Mouse (Mus musculus) G1E (cell line): ENCODE results near the gene Eps15l1. TPM values are rescaled to one million over a fixed set of nuclear protein-coding genes. Genes with fewer than 3 reads are reported as not detected.

Source experiments
- ATAC-seq: 2 replicates; pipeline ENCODE4 v1.8.0; 2016; ENCODE audit warnings: mild to moderate bottlenecking; ENCODE audit not compliant: insufficient number of reproducible peaks, poor library complexity, low FRiP score, severe bottlenecking; ENCODE audit errors: extremely low read depth
- DNase-seq: peaks from one replicate; pipeline ENCODE4 v3.0.0; 2012; ENCODE audit warnings: low spot score
- H3K27me3 ChIP-seq: 2 replicates; pipeline ENCODE4 v1.6.1; 2012; ENCODE audit warnings: mild to moderate bottlenecking, low read length, inconsistent platforms; ENCODE audit not compliant: insufficient read depth
- H3K36me3 ChIP-seq: replicated peaks from 2 replicates; pipeline ENCODE3; 2012; ENCODE audit warnings: mild to moderate bottlenecking, inconsistent platforms
- H3K4me1 ChIP-seq: 2 replicates; pipeline ENCODE4 v1.6.1; 2012; ENCODE audit warnings: low read depth, low read length, inconsistent platforms, mixed read lengths; ENCODE audit not compliant: insufficient read depth
- H3K4me3 ChIP-seq: 2 replicates; pipeline ENCODE4 v1.5.1; 2012; ENCODE audit warnings: low read depth, mild to moderate bottlenecking, inconsistent platforms, low read length, moderate library complexity, mixed read lengths
- H3K9me3 ChIP-seq: replicated peaks from 2 replicates; pipeline ENCODE4 v1.6.1; 2012; ENCODE audit warnings: inconsistent platforms
- CTCF ChIP-seq: IDR thresholded peaks from 2 replicates; pipeline ENCODE4 v1.5.1; 2012; ENCODE audit warnings: low read depth, low read length, inconsistent platforms, mixed read lengths
- GATA1 ChIP-seq: IDR thresholded peaks from 2 replicates; pipeline ENCODE4 v1.6.1; 2012; ENCODE audit warnings: borderline replicate concordance, low read length, inconsistent platforms, mixed read lengths
- GATA2 ChIP-seq: IDR thresholded peaks from 2 replicates; pipeline ENCODE4 v1.6.1; 2012; ENCODE audit warnings: low read depth, low read length, inconsistent platforms, borderline replicate concordance
- POLR2AphosphoS5 ChIP-seq: IDR thresholded peaks from 2 replicates; pipeline ENCODE4 v1.6.1; 2012; ENCODE audit warnings: low read depth, low read length, inconsistent platforms; ENCODE audit not compliant: insufficient replicate concordance
- TAL1 ChIP-seq: conservative IDR thresholded peaks from 2 replicates; pipeline ENCODE4 v1.6.1; 2012; ENCODE audit warnings: low read depth, low read length, inconsistent platforms, mixed read lengths
- polyA plus RNA-seq: library from polyadenylated mRNA; stranded (reverse); fragments of >175 nt; gene quantifications from 2 replicates; pipeline ENCODE4 v1.2.3, GENCODE M21; 2012
- total RNA-seq, 2 experiments: library from RNA; stranded (forward) in 1 of 2; stranded (reverse) in 1 of 2; fragments of 200-1000 nt in 1 of 2; fragments of >200 nt in 1 of 2; fragmentation: Nextera tagmentation in 1 of 2; gene quantifications; 2 replicates each; pipeline ENCODE4 v1.2.3; 2014 to 2017

Gene Eps15l1
- total and polyA plus RNA-seq, 3 experiments: 16.7 to 110 (median 37.2) TPM

- H3K4me3 ChIP-seq: peak overlapping the region; percentile 84
- no peaks in the 10 kb centered on the region for H3K27me3 ChIP-seq
- H3K9me3 ChIP-seq: no peaks in the 10 kb centered on the region
- ATAC-seq (no peak), DNase-seq (peak; percentile 54)
- TF ChIP-seq POLR2AphosphoS5: no peak
- H3K36me3 ChIP-seq: peaks cover 38% of the 10 kb centered on the region
- H3K4me1 ChIP-seq: peaks cover 57% of the 10 kb centered on the region
Observed at GRCm38 (mm10) chr8:72420571-72421361, 494 bp downstream of the Eps15l1 start.

- Histone ChIP-seq H3K4me3 (no peak overlapping the region), H3K9me3 (no peaks in the 10 kb centered on the region), H3K27me3 (no peaks in the 10 kb centered on the region), H3K4me1 (peaks cover 82% of the 10 kb centered on the region), H3K36me3 (peaks cover 56% of the 10 kb centered on the region)
- TF ChIP-seq GATA2 (no peak), CTCF (no peak), TAL1 (no peak), POLR2AphosphoS5 (no peak), GATA1 (no peak)
- ATAC-seq: no peak
- no peak for DNase-seq
Observed at GRCm38 (mm10) chr8:72418073-72418472, 3.2 kb downstream of the Eps15l1 start.

- no peak for ATAC-seq
- H3K27me3 ChIP-seq: no peaks in the 10 kb centered on the region
- no peaks in the 10 kb centered on the region for H3K9me3 ChIP-seq
- H3K4me3 ChIP-seq: no peak overlapping the region; the same call in 1 of the 2 replicates
- TF ChIP-seq POLR2AphosphoS5 (no peak), GATA1 (no peak), TAL1 (no peak), GATA2 (no peak), CTCF (no peak)
- H3K4me1 ChIP-seq: peaks cover 88% of the 10 kb centered on the region
- peaks cover 82% of the 10 kb centered on the region for H3K36me3 ChIP-seq
- DNase-seq: no peak
Observed at GRCm38 (mm10) chr8:72415252-72415651, 6.0 kb downstream of the Eps15l1 start.

- ATAC-seq: peak; percentile 62
- TF ChIP-seq TAL1: no peak
- no peak for TF ChIP-seq CTCF
- no peak for TF ChIP-seq GATA2
- no peak for TF ChIP-seq GATA1
- no peak for TF ChIP-seq POLR2AphosphoS5
- H3K27me3 ChIP-seq: no peaks in the 10 kb centered on the region
- H3K36me3 ChIP-seq: peaks cover 84% of the 10 kb centered on the region
- peak overlapping the region; percentile 53; the same call in 1 of the 2 replicates for H3K4me3 ChIP-seq
- H3K9me3 ChIP-seq: no peaks in the 10 kb centered on the region
- peaks cover 84% of the 10 kb centered on the region for H3K4me1 ChIP-seq
- peak; percentile 32 for DNase-seq
Observed at GRCm38 (mm10) chr8:72413839-72414238, 7.4 kb downstream of the Eps15l1 start.

GRCm38 (mm10) chr8:72409443-72409842 is 11.8 kb downstream of the Eps15l1 start:
- DNase-seq: no peak
- TF ChIP-seq TAL1: no peak
- no peak for TF ChIP-seq POLR2AphosphoS5
- no peak for TF ChIP-seq GATA2
- no peak for TF ChIP-seq CTCF
- no peak for TF ChIP-seq GATA1
- peaks cover 48% of the 10 kb centered on the region for H3K4me1 ChIP-seq
- H3K27me3 ChIP-seq: no peaks in the 10 kb centered on the region
- ATAC-seq: no peak
- H3K36me3 ChIP-seq: peaks cover 58% of the 10 kb centered on the region
- H3K4me3 ChIP-seq: no peak overlapping the region
- no peaks in the 10 kb centered on the region for H3K9me3 ChIP-seq

GRCm38 (mm10) chr8:72407878-72408277 is 13.4 kb downstream of the Eps15l1 start:
- H3K36me3 ChIP-seq: peaks cover 61% of the 10 kb centered on the region
- TF ChIP-seq GATA1: no peak
- no peak for TF ChIP-seq GATA2
- TF ChIP-seq POLR2AphosphoS5: no peak
- TF ChIP-seq CTCF: no peak
- TF ChIP-seq TAL1: no peak

GRCm38 (mm10) chr8:72402981-72403380 is 18.3 kb downstream of the Eps15l1 start:
- H3K4me1 ChIP-seq: peaks cover 10% of the 10 kb centered on the region
- TF ChIP-seq CTCF (no peak), POLR2AphosphoS5 (no peak), GATA2 (no peak), GATA1 (no peak), TAL1 (no peak)
- no peaks in the 10 kb centered on the region for H3K27me3 ChIP-seq
- ATAC-seq (no peak), DNase-seq (no peak)
- no peaks in the 10 kb centered on the region for H3K9me3 ChIP-seq
- H3K36me3 ChIP-seq: peaks cover 63% of the 10 kb centered on the region
- H3K4me3 ChIP-seq: no peak overlapping the region

More at GRCm38 (mm10) chr8:72407878-72408277, 13.4 kb downstream of the Eps15l1 start:
- no peaks in the 10 kb centered on the region for H3K9me3 ChIP-seq
- H3K4me3 ChIP-seq: no peak overlapping the region
- H3K27me3 ChIP-seq: no peaks in the 10 kb centered on the region
- DNase-seq: no peak
- peaks cover 34% of the 10 kb centered on the region for H3K4me1 ChIP-seq
- no peak for ATAC-seq
